Mouse (Mus musculus) bone marrow macrophage, adult 2 months (primary cell): ENCODE results near the gene Slc5a1. TPM values are rescaled to one million over a fixed set of nuclear protein-coding genes. Genes with fewer than 3 reads are reported as not detected.

ENCODE experiments used
- H3K27ac ChIP-seq: 2 replicates; pipeline ENCODE4 v1.5.1; 2012; ENCODE audit warnings: low read depth, low read length; ENCODE audit not compliant: insufficient read depth
- H3K4me1 ChIP-seq: 2 replicates; pipeline ENCODE4 v1.6.1; 2012; ENCODE audit warnings: low read length; ENCODE audit not compliant: control insufficient read depth, insufficient read depth
- H3K4me3 ChIP-seq: 2 replicates; pipeline ENCODE4 v1.5.1; 2012; ENCODE audit warnings: mild to moderate bottlenecking, low read length, moderate library complexity; ENCODE audit not compliant: insufficient read depth
- CTCF ChIP-seq: IDR thresholded peaks from 2 replicates; pipeline ENCODE4 v1.5.1; 2012; ENCODE audit warnings: low read depth, mild to moderate bottlenecking, low read length, moderate library complexity
- POLR2A ChIP-seq: IDR thresholded peaks from 2 replicates; pipeline ENCODE4 v1.6.1; 2012; ENCODE audit warnings: mild to moderate bottlenecking, low read depth, low read length, borderline replicate concordance
- polyA plus RNA-seq: library from polyadenylated mRNA; stranded (reverse); fragments of >200 nt; gene quantifications from 2 replicates; pipeline ENCODE4 v1.2.4, GENCODE M21; 2012; ENCODE audit not compliant: missing spikeins, insufficient read depth, insufficient read length

Gene Slc5a1
- polyA plus RNA-seq, 1 experiment = not detected

- Histone ChIP-seq H3K4me1 (no peaks in the 10 kb centered on the region), H3K27ac (no peak overlapping the region), H3K4me3 (no peak overlapping the region)
- TF ChIP-seq CTCF = no peak
- no peak for TF ChIP-seq POLR2A
Observed at GRCm38 (mm10) chr5:33208533-33209245, 104.7 kb downstream of the Slc5a1 start.

DNA sequence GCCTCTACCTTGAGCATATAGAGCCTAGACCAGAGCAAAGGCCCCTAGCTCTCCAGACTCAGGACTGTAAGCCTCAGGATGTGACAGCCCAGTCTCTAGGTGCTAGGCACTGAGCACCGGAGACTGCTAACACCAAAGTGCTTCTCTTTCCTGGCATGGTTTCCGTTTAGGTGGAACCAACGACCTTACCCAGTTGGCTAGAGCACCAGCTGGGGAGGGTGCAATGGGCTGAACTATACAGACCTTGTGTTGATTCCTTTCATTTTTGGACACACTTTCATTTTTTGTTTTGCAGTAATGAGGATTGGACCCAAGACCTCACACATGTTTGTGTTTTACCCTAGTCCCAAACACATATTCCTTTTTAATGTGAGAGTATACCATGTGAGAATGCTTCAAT lies 106.5 kb downstream of the Slc5a1 start:
- Histone ChIP-seq H3K4me1 (no peaks in the 10 kb centered on the region), H3K4me3 (no peak overlapping the region), H3K27ac (no peak overlapping the region)
- TF ChIP-seq CTCF (no peak), POLR2A (no peak)

GRCm38 (mm10) chr5:33211254-33211653 lies 107.2 kb downstream of the Slc5a1 start:
- H3K27ac ChIP-seq = no peak overlapping the region
- H3K4me1 ChIP-seq = no peaks in the 10 kb centered on the region
- TF ChIP-seq POLR2A = no peak
- TF ChIP-seq CTCF = no peak
- H3K4me3 ChIP-seq = no peak overlapping the region

Other genes starting within 250 kb of the Slc5a1 start
- 20.8 and 27.5 TPM in 2 replicates for gene Prr14l, start 250.0 kb upstream of the Slc5a1 start, polyA plus RNA-seq
- gene Depdc5, start 240.5 kb upstream of the Slc5a1 start, polyA plus RNA-seq = 16.7 and 21.0 TPM in 2 replicates
- gene Ywhah, start 85.4 kb upstream of the Slc5a1 start, polyA plus RNA-seq = 452 and 507 TPM in 2 replicates
- not detected in 2 replicates for gene Spon2, start 114.2 kb downstream of the Slc5a1 start, polyA plus RNA-seq
- gene Ctbp1, start 170.8 kb downstream of the Slc5a1 start, polyA plus RNA-seq = 97.8 and 104 TPM in 2 replicates
- gene Maea, start 231.3 kb downstream of the Slc5a1 start, polyA plus RNA-seq = 65.9 and 72.7 TPM in 2 replicates